Mouse (Mus musculus): ENCODE results near the gene Kank1.

Kank1 gene

GRCm38 (mm10) chr19:25308763-25309162, 72.0 kb downstream of the Kank1 start:
- DNase-seq (ENCODE audit: extremely low spot score, low read depth, low spot score), result no peak

GRCm38 (mm10) chr19:25310989-25311388, 74.2 kb downstream of the Kank1 start:
- no peak for DNase-seq (ENCODE audit: extremely low spot score, low read depth, low spot score)

- DNase-seq (ENCODE audit: extremely low spot score, low read depth, low spot score), result no peak
Measured at GRCm38 (mm10) chr19:25311626-25312025, 74.9 kb downstream of the Kank1 start.

- DNase-seq (ENCODE audit: extremely low spot score, low read depth, low spot score), result no peak
Measured at GRCm38 (mm10) chr19:25315458-25315889, 78.7 kb downstream of the Kank1 start.

- no peak for DNase-seq (ENCODE audit: extremely low spot score, low read depth, low spot score)
Measured at GRCm38 (mm10) chr19:25315993-25316392, 79.2 kb downstream of the Kank1 start.

GRCm38 (mm10) chr19:25324265-25324664, 87.5 kb downstream of the Kank1 start:
- DNase-seq (ENCODE audit: extremely low spot score, low read depth, low spot score), result no peak

GRCm38 (mm10) chr19:25325113-25326001, 88.6 kb downstream of the Kank1 start:
- DNase-seq (ENCODE audit: extremely low spot score, low read depth, low spot score), result no peak

GRCm38 (mm10) chr19:25326002-25326300, 89.2 kb downstream of the Kank1 start:
- DNase-seq (ENCODE audit: extremely low spot score, low read depth, low spot score), result no peak

- no peak for DNase-seq (ENCODE audit: extremely low spot score, low read depth, low spot score)
Measured at GRCm38 (mm10) chr19:25327633-25328032, 90.9 kb downstream of the Kank1 start.

- DNase-seq (ENCODE audit: extremely low spot score, low read depth, low spot score), result peak; percentile 33
Measured at GRCm38 (mm10) chr19:25334360-25334759, 97.6 kb downstream of the Kank1 start.

- no peak for DNase-seq (ENCODE audit: extremely low spot score, low read depth, low spot score)
Measured at GRCm38 (mm10) chr19:25336731-25337130, 100.0 kb downstream of the Kank1 start.

GRCm38 (mm10) chr19:25340630-25341620, 104.2 kb downstream of the Kank1 start:
- DNase-seq (ENCODE audit: extremely low spot score, low read depth, low spot score), result peak; percentile 41

GRCm38 (mm10) chr19:25342026-25342425, 105.3 kb downstream of the Kank1 start:
- DNase-seq (ENCODE audit: extremely low spot score, low read depth, low spot score), result no peak

GRCm38 (mm10) chr19:25343657-25344322, 107.0 kb downstream of the Kank1 start:
- DNase-seq (ENCODE audit: extremely low spot score, low read depth, low spot score), result no peak

GRCm38 (mm10) chr19:25344371-25344770, 107.6 kb downstream of the Kank1 start:
- DNase-seq (ENCODE audit: extremely low spot score, low read depth, low spot score), result no peak

- no peak for DNase-seq (ENCODE audit: extremely low spot score, low read depth, low spot score)
Measured at GRCm38 (mm10) chr19:25345972-25346371, 109.2 kb downstream of the Kank1 start.

GRCm38 (mm10) chr19:25347515-25347914, 110.7 kb downstream of the Kank1 start:
- no peak for DNase-seq (ENCODE audit: extremely low spot score, low read depth, low spot score)

GRCm38 (mm10) chr19:25351257-25351955, 114.6 kb downstream of the Kank1 start:
- no peak for DNase-seq (ENCODE audit: extremely low spot score, low read depth, low spot score)

- DNase-seq (ENCODE audit: extremely low spot score, low read depth, low spot score), result no peak
Measured at GRCm38 (mm10) chr19:25357094-25357493, 120.3 kb downstream of the Kank1 start.

- DNase-seq (ENCODE audit: extremely low spot score, low read depth, low spot score), result no peak
Measured at GRCm38 (mm10) chr19:25358486-25359120, 121.8 kb downstream of the Kank1 start.
